Mouse (Mus musculus): Measurements from ENCODE around the gene Wasf2.

GRCm38 (mm10) chr4:133087177-133087714 is 43.1 kb upstream of the Wasf2 start:
- TF ChIP-seq CTCF (IDR thresholded peaks at IDR 0.05) (no peak), POLR2A (IDR thresholded peaks at IDR 0.05; ENCODE audit: insufficient read depth, low read depth, low read length) (no peak), EP300 (IDR thresholded peaks at IDR 0.05; ENCODE audit: insufficient read depth, low read depth, low read length) (no peak)

Data from heart, adult 2 months (tissue).